ENCODE assay signal across 23 mouse cellular contexts in genomic region chr19:30815661-30816060, GRCm38 (mm10).
DNase-seq lines count a peak whose midpoint lies in the region; ATAC-seq lines count a peak whose summit lies in the region.
"Had no signal": no experiment of that assay in that cellular context is flagged by ENCODE, and none has a peak within 500 bp of the region (broad histone marks: within the 10 kb centered on the region; RNA-seq: fewer than 3 reads in every experiment).

No protein-coding gene starts in this region.

- H3K27me3 ChIP-seq in neural tube, embryonic 13.5 days: no peaks in the 10 kb centered on the region
- H3K27me3 ChIP-seq in liver, embryonic 12.5 days (replicated peaks): no peaks in the 10 kb centered on the region
- H3K27me3 ChIP-seq: embryonic facial prominence, embryonic 12.5 days; midbrain, embryonic 12.5 days had no signal

- peak overlapping the region; percentile 25 for H3K27ac ChIP-seq in neural tube, embryonic 13.5 days (replicated peaks)
- H3K27ac ChIP-seq in liver, embryonic 12.5 days: no peak overlapping the region
- H3K27ac ChIP-seq: embryonic facial prominence, embryonic 12.5 days; heart, embryonic 10.5 days; hindbrain, embryonic 14.5 days; midbrain, embryonic 12.5 days; stomach, postnatal 0 days had no signal

- H3K9me3 ChIP-seq in neural tube, embryonic 13.5 days: no peaks in the 10 kb centered on the region
- no peaks in the 10 kb centered on the region for H3K9me3 ChIP-seq in liver, embryonic 12.5 days (replicated peaks)
- H3K9me3 ChIP-seq: embryonic facial prominence, embryonic 12.5 days; heart, embryonic 10.5 days; midbrain, embryonic 12.5 days had no signal

- no peak overlapping the region for H3K4me2 ChIP-seq in neural tube, embryonic 13.5 days
- H3K4me2 ChIP-seq in liver, embryonic 12.5 days: no peak overlapping the region
- H3K4me2 ChIP-seq: embryonic facial prominence, embryonic 12.5 days; hindbrain, embryonic 14.5 days; liver, embryonic 11.5 days; lung, embryonic 14.5 days; midbrain, embryonic 12.5 days had no signal

- H3K4me3 ChIP-seq in neural tube, embryonic 13.5 days: no peak overlapping the region
- no peak overlapping the region for H3K4me3 ChIP-seq in liver, embryonic 12.5 days
- H3K4me3 ChIP-seq: embryonic facial prominence, embryonic 12.5 days; heart, embryonic 10.5 days; midbrain, embryonic 12.5 days had no signal

- ATAC-seq in neural tube, embryonic 13.5 days (ENCODE audit: low read depth): peak; percentile 83
- no peak for ATAC-seq in liver, embryonic 12.5 days
- no peak for ATAC-seq in erythroid progenitor cell, adult 5-6 weeks (replicated peaks; ENCODE audit: low FRiP score, poor library complexity, severe bottlenecking)

- H3K36me3 ChIP-seq in neural tube, embryonic 13.5 days: no peaks in the 10 kb centered on the region
- no peaks in the 10 kb centered on the region for H3K36me3 ChIP-seq in liver, embryonic 12.5 days
- H3K36me3 ChIP-seq: embryonic facial prominence, embryonic 12.5 days; heart, embryonic 10.5 days; midbrain, embryonic 12.5 days had no signal

- DNase-seq in layer of hippocampus, adult 11-12 months (ENCODE audit: low spot score): peak; percentile 13
- no peak for DNase-seq in layer of hippocampus, postnatal 25 days (ENCODE audit: extremely low spot score in 1 of 2, low spot score in 1 of 2)
- peak; percentile 19 for DNase-seq in ZHBTc4 (ENCODE audit: low read depth, low spot score)
- DNase-seq in layer of hippocampus, adult 8-10 months (ENCODE audit: low spot score in 2 of 2): peak; percentile 15 to 30
- DNase-seq in kidney, postnatal 36 days: no peak
- DNase-seq: cerebellum, adult 11 months; gastrocnemius, postnatal 36 days; heart, postnatal 10 days; kidney, adult 11 months; kidney, postnatal 14 days; lung, embryonic 14.5 days; lung, postnatal 4 days; right cerebral cortex, postnatal 25 days; thymus, postnatal 4 days had no signal

- 47% methylated on average over 6 of the region's 6 CpGs for WGBS in neural tube, embryonic 13.5 days
- WGBS in liver, embryonic 12.5 days (ENCODE audit: insufficient replicate concordance): 54% methylated on average over 6 of the region's 6 CpGs

- H3K4me1 ChIP-seq in neural tube, embryonic 13.5 days (replicated peaks): no peaks in the 10 kb centered on the region; the same call in 1 of the 2 replicates
- H3K4me1 ChIP-seq in liver, embryonic 12.5 days: no peaks in the 10 kb centered on the region
- H3K4me1 ChIP-seq: embryonic facial prominence, embryonic 12.5 days; heart, embryonic 10.5 days; midbrain, embryonic 12.5 days had no signal

- no peak overlapping the region for H3K9ac ChIP-seq in neural tube, embryonic 13.5 days
- no peak overlapping the region for H3K9ac ChIP-seq in liver, embryonic 12.5 days
- H3K9ac ChIP-seq: embryonic facial prominence, embryonic 12.5 days; hindbrain, embryonic 14.5 days; lung, embryonic 14.5 days; midbrain, embryonic 12.5 days had no signal

Comparison
In these comparisons a context has a peak if more than half of its experiments do, and no peak if none do; other contexts are left out.
1. DNase-seq: peak in layer of hippocampus, adult 11-12 months (single experiment), ZHBTc4 (single experiment) and layer of hippocampus, adult 8-10 months (2 of 2); none in layer of hippocampus, postnatal 25 days (0 of 2) and kidney, postnatal 36 days (0 of 2).